Mouse (Mus musculus) liver (tissue): Measurements from ENCODE around the gene Satb2.
A peak's percentile ranks its signal among the peaks of the same experiment; 100 is the strongest.

Experiments
- DNase-seq: peaks from one replicate; pipeline ENCODE4 v3.0.0-alpha.2; 2020; ENCODE audit warnings: mixed read lengths

Gene Satb2

DNA sequence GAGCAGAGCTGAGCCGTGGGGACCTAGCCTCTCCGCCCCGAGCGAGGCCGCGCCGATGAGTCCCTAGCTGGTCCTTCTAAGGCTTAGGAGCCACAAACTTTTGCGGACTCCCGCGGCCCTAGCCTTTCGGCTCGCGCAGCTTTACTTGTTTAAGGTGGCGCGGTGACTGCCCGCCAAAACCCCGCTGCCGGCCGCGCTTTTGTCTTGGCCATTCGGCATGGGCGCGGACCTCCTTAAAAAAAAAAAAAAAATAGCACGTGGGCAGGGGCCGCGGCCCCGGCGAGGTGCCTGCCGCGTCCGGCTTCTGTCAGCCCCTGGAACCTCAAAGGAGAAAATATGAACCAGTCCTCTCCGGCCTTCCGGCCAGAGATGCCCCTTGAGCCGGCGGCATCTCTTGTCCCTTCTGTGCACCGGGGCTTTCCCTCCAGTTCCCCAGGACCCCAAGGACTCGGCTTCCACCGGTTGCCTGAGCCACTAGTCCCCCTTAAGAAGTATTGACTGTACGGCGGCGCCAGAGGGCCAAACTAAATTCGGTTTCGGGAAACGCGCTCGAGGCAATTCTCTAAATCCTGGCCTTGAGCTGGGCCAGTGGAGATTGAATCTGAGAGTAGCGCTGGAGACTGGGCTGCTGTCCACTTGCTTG is 5.4 kb downstream of the Satb2 start:
- DNase-seq: peak; percentile 75

DNA sequence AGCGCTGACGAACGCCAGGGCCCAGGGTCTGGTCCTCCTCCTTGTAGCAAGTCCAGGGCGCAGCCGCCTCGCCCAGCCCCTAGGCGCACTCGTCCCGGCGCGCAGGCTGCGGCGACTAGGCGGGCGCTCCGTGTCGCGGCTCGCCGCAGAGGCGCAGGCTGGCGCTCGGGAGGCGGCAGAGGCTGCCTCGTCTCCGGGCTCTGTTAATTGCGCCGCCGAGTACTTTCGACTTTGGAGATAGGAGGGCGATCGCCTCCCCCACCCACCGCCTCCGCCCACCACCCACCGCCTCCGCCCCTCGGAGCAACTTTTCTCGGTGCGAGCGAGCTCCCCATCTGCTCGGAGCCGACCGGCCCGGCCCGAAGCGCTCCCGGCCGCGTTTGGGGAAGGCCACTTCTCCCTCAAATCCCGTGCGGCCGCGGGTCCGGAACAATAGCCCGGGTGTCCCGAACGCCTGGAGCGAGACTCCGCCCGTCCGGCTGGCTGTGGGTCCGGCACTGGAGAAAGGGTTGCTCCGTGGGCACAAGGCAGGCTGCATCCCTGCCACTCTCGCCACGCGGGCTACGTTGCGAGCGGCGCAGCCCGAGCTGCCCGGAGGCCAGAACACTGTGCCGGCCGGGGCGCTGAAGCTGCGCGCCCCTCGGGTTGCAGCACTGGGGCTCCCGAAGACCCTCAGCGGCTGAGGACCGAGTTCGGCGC is 6.0 kb downstream of the Satb2 start:
- peak; percentile 44 for DNase-seq

DNA sequence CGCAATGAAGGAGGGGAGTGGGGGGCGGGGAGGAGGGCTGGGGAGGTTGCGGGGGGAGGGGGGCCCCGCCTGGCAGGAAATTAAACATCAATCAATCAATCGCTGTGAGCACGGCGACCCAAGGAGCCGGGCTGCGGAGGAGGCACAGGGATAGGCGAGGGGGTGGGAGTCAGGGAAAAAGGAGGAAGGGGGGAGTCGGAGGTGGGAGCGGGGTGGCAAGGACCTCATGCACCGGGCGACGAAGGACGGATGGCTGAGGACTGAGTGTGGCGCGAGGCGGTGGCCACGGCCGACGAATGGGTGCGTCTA is 6.6 kb downstream of the Satb2 start:
- DNase-seq: no peak

DNA sequence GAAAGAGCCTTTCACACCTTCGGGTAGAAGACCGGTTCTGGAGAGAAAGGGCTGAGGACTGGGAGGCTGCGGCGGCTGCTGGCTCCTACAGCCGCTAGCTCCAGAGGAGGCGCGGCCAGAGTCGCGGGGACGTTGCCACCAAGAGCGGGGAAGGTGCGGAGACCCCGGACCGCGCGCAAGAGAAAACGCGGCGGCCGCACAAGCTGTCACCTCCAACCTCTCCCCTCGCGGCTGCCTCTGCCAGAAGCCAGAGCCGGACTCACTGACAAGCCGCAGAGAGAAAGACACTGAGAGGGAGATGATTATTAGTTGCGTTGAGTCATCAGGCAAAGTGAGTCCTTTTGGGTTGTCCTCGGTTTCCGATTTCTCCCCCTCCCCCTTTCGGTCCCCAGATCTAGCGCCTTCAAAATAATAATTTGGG is 7.0 kb downstream of the Satb2 start:
- no peak for DNase-seq

DNA sequence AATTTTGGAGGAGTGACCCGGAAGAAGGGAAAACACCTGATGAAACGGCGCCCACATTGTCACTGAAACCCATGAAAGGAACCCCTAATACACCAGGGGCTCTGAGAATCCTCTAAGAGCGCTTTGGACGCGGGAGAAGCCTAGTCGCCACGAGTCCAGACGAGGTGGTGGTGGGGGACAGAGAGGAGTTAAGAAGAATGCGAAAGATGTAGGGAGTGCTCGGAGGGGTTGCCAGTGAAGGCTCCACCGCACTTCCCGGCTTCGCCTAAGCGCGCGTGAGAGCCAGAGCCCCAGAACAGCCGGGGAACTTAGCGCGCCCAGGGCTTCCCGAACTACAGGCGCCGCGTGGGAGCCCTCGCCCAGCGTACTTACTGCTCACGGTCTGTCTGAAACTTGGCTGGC is 7.7 kb downstream of the Satb2 start:
- no peak for DNase-seq

DNA sequence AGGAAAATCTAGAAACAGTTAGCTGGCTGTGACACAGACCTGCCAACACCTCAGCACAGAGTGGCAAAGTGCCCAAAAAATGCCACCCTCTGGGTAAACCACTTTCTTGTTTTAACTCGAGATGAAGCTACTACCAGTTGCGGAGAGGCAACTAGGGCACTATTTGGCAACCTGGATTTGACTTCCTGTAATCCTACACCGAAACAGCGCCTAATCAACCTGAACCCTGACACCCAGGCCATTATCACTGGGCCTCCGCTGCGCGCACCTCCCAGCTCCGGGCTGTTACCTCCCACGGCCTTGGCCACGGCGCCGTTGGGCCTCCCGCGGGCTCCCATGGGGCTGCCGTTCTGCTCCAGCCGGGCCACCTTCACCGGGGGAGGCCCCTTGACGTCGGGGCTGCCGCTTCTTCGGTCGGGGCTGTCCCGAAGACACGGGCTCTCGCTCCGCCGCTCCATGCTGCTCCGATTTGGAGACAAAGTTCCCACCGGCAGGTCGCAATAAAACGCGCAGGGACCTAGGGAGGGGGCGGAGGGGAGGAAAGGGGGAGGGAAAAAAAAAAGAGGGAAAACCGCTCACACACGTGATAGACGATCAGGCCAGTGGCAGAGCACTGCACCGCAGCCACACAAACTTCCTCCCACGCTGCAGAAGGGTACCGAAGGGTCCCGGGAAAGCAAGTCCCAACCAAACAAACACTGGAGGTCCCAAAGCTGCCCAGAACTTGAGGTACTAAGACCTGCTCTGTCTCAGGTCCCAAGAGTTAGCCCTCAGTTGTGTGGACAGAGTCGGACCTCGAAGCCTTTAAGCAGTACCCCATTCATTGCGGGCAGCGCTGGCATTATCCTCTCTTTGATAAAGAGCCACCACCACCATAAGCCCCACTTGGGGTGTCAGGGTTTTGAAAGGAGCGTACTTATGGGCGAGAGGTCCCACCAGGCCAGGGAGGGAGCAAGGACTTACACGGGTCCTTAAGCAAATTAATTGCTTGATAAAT is 8.8 kb downstream of the Satb2 start:
- DNase-seq: no peak

DNA sequence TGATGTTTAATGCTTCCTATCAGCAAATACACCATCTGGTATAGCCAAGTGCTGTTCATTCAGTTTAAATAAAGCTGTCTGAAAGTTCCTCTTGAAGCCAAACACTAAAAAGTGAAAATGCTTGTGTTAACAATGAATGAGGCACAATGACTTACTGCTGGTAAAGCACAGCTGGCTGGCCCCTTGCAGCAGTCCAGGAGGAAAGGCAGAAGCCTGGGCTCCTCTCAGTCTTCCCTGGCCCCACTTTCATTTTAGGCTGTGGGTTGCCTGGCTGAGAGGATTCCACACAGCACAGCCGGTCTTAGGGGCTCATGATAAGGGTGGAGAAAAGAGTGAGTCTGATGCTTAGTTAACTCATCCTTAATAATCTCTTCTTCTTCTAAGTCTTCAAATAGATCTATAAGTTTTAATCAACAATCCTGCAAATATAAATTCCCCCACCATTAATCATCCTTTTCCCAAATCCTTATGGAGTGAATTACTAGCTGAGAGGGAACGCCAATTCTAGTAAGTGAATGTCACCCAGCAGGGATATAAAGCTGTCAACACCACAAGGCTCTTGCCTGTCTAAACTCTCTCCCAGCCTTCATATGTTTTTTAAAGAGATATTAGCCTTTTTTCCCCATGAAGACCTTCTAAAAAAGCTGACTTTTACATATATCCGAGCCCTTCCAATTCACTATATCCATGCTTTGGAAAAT is 12.4 kb downstream of the Satb2 start:
- no peak for DNase-seq

DNA sequence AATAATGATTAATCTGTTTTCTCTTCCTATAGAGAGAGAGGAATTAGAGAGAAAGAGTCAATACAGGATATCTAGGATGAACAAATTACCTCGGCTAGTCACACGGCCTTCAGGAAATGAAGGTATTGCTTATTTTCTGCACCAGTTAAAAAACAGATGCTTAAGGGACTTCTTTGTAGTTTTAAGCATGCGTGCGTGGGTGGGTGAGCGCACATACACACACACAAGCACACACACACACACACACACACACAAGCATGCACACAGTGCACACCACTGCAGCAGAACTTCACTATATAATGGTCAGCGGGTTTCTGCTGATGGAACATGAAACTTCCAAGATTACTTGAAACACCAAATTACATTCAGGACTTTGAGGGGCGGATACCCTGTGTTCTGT is 14.0 kb downstream of the Satb2 start:
- no peak for DNase-seq

DNA sequence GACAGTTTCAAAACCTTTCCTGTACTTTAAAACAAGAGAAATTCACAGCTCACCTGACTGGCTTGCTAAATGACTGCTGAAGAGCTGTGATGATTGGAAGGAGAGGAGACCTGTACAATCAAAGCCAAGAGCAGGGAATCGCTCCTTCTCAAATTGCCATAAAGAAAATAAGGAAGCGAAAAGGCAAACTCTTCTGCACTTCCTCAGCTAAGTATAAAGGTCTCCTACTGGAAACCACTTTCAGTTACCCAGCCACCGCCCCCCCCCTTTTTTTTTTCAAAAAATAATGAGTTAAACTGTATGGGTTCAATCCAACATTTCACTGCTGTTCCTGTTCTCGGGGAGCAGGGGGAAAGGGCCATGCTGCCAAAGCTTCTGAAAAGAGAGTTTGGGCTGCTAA is 15.2 kb downstream of the Satb2 start:
- no peak for DNase-seq

DNA sequence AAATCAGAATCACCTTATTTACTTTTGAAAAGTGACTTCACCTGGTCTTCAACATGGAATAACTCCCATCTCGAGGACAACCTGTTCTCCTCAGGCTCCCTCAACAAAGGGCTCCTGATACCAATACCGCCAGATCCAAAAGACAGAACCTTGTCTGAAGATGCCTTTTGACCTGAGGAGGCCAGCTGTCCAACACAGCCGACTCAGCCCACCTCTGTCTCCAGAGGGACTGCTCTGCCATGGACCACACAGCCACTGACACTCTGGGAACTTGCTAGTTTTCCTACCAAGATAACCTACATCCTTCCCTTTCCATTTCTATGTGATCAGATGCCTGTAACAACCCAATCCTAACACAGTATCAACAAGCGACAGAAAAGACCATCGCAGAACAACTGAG is 19.5 kb downstream of the Satb2 start:
- no peak for DNase-seq

DNA sequence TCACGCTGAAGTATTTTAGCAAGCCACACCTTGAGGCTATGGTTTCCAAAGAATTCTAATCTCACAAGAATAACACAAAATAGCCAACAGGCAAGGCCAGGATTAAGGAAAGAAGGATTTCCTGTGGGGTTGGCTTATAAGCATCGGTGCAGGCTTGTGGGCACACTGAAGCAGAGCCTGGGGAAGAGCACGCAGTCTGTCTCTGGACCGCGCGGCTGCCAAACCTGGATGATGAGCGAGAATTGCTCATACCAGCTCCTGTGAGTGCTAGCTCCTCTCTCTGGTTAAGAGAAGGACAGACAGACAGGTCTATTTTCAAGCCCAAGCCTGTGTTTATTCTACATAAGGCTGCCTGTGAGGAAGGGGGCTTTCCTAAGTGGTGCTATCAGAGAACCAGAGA is 20.5 kb downstream of the Satb2 start:
- no peak for DNase-seq

DNA sequence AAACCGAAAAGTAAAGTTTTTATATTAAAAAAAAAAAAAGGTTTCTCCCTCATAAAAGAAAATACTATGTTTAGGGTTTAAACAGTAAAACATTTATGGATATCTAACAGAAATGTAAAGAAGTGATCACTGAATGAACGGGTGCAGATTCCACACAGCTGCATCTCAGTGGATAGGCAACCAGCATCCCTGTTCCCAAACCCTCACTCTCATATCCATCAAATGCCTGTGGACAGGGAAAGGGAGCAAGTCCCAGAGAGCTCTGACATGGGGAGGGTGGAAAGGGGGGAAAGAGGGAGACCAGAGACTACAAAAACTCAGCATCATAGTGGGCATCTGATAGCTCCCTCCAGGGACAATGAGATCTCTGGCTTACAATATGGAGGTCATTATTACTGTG is 21.6 kb downstream of the Satb2 start:
- DNase-seq: no peak

DNA sequence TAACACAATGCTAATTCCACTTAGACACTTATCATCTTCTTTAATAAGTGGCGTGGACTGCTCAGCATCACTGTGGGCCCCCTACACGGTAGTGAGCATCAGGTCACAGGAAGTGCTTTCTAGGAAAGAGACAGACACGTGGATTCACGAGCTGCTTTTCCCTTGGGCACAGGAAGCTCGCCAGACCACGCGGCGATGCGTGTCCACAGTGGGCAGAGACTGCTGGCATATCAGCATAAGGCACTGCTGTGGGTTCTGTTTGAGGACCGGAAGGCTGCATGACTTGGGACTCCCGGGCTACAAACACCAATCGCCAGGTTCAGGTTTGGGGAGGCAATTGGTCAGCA is 22.7 kb downstream of the Satb2 start:
- no peak for DNase-seq

DNA sequence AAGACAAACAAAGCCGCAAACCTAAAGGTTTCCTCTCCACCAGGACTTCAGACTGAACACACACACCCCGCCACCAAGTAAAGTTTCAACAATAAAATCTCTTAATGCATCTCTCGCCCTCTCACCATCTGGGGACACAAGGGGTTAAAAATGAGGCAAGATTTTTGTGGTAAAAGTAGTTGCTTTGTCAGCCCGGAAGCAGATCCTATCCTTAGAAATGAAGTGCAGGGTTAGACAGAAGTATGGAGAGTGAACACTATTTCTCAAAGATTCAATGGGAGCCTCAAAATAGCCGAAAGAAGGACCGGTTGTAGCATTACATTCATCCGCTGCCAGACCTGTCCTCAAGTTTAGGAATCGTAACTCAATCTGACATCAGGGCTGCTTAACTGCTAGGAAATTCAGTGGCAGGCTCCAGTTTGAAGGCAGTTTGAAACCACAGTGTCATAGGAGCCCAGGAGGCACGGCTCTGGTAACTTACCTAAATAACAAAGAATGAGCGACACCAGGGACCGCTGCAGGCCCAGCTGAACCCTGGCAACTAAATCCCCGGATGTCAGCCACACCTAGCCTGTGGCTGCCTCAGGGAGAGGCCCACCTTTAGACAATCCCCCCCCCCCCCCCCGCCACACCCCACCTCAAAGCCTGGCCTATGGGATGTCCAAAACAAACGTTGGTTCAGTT is 23.3 kb downstream of the Satb2 start:
- DNase-seq: no peak

DNA sequence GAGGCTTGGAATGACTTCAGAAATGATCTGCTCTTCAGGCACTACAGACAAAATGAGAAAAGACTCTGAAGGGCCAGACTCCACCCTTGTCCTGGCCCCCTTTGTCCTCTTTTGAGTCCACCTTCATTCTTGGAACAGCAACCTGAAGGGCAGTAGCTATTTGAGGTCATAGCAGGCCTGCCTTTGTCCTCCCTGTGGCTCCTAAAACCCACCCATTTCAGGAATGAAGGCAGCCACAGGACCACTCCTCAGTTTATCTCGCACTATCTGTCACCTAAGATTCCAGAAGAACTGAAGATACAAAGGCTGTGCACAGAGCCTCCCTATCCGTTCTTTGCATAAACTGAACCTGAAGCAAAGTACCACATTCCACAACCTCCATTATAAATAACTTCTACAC is 24.9 kb downstream of the Satb2 start:
- no peak for DNase-seq

DNA sequence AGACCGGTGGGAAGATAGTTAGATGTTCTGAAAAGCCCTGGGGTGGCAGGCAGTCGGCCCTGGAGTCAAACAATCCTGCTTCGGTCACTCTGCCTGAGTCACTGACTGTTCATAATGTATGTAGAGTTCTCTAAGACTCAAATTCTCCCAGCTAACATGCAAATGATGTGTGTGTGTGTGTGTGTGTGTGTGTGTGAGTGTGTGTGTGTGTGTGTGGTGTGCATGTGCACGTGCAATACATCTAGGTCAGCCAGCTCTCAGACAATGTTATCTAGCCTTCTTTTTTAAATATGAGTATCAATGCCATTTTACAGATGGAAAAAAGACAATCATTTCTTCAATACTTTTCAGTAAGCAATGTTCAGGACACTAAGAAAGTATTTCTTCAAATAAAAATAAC is 26.5 kb downstream of the Satb2 start:
- DNase-seq: no peak

DNA sequence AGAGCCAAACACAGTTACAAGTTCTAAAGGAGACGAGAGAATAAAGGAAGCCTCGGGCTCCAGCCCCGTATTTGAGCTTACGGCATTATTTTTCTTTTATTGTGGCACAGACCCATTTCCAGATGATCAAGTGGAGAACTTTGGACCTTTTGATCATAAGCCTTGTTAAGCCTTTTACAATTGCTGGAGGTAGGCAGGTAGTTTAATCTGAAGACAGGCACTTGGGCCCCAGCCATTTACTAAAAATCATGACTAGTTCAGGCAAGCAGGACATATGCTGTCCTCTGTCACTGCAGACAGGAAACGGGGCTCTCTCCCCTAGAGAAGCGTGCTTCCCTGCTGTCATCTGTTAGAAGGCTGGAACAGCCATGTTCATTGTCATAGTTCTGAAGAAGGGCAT is 26.9 kb downstream of the Satb2 start:
- DNase-seq: no peak

DNA sequence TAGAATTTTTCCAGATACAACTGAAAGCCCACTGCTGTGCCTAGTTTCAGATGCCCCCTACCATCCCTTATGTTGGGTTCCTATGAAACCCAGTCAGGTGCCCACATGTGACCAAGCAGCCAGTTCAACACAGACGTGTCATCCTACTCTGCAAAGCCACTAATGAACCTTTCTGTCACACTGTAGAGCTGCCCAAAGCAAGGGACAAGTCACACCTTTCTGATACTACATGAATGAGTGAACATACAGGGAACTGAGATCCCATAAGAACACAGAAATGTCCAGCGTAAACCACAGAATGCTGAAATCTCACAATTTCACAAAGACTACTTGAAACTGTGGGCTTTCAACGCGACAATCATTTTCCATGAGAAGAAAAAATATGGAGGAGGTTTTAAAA is 39.0 kb downstream of the Satb2 start:
- no peak for DNase-seq

DNA sequence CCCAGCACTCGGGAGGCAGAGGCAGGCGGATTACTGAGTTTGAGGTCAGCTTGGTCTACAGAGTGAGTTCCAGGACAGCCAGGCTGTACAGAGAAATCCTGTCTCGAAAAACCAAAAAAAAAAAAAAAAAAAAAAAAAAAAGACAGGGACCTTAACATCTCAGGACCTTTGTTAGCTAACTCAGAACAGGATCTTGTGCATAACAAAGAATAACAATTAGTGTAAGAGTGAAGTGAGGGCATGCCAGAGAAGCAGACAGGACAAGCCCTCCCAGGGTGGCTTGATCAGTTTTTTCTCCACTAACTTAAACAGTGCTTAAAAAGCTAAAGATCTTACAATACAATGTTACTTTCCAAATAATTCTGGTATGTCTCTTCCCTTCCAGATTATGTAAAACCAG is 40.0 kb downstream of the Satb2 start:
- no peak for DNase-seq

DNA sequence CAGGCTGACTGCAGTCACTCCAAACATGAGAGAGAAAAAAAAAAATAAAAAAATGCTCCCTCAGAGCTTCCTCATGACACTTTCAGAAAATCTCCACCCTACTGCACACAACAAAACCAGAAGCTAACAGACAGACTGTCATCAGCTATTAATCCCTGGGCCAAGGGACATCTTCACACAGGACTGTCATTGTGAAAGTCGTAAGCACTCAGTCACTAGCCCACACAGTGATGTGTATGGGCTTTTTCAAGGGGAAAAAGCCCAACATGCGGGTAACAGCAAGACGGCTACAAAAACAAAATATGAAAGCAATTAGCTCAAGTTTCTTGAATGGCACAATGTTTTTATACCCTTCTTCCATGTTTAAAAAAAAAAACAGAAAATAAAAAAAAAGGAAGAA is 41.9 kb downstream of the Satb2 start:
- DNase-seq: no peak

DNA sequence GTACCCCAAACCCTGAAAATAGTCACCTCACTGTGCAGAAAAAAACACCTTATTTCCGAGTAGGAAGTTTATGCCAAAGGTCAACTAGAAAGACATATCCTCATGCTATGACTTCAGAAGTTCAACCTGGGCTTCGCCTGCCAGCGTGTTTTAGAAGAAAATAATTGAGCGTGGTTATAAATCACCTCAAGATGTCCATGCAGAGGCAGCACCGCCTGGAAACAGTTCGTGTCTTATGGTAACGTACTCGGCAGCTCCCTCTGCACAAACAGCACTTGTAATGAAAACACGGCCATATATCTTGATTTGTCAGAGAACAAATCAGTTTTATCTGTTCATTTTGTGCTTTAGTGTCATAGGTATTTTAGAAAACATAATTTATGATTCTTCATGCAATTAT is 44.6 kb downstream of the Satb2 start:
- DNase-seq: no peak

DNA sequence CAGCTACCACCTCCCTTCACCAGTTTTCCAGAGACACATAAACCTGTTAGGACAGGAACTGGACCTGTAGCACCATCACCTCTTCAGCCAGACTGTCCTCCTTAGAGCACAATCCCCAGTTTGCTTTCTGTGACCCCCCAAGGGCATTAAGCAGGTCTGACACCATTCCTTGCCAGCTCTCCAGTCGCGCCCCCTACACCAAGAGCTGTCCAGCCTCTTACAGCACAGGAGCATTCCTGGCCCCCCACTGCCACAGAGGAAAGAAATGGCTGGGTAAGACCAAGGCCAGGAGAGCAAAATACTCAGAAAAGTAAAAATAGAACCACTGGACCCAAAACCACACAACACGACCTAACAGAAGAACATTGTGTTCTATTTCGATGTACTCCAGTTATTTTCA is 48.4 kb downstream of the Satb2 start:
- no peak for DNase-seq

DNA sequence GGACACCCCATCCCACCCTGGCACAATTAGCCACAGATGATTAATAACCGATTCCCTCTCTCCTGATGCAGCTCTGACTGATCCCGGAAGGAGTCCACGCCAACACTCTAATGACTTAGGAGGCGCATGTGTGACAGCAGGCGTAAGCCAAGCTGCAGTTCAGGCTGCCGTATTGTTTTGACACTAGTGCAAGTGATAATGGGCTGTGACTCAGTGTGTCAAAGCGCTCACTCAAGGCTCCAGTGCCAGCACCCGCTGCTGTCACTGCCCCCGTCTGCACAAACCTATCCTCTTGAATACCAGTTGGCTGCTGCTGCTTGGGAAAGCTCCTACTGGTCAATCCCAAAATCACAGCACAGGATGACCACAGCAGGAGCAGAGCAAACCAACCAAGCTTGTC is 49.7 kb downstream of the Satb2 start:
- DNase-seq: no peak
